Mouse (Mus musculus): Measurements from ENCODE around the gene Paxbp1.

The Paxbp1 gene

DNA sequence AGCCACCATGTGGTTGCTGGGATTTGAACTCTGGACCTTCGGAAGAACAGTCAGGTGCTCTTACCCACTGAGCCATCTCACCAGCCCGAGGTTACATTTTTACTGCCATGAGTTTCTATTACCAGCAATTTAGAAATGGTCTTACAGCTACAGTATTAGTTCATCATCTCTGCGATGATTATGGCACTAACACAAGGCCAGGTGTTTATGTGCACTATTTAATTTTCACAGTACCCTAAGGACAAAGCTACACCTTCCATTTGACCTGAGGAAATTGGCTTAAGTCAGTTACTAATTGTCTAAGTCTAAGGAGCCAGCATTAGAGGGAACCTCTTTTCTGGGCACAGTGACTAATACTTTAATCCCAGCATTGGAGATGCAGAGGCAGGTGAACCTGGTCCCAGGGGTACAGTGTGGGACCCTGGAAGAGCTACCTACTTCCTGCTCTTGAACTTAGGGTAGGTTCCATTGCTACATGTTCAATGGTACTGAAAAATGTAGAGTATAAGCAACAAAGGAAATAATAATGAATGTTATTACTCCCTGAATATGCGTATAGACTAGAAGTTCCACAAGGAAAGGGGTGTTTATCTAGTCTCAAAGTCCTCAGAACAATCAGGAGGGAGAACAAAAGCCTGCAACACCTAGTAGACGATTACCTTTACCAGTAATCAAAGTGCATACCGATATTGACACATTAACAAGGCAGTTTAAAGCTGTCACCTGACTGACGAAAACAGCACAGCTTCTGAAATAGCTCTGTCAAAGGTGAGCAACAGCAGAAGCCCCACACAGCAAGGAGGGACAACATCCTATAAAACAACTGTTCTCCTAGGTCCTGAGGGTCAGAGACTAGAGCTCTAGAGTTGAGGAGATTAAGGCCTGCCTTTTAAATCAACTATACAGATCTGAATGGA lies 47.8 kb downstream of the Paxbp1 start:
- no peak for DNase-seq (ENCODE audit: low read depth, low spot score)

DNA sequence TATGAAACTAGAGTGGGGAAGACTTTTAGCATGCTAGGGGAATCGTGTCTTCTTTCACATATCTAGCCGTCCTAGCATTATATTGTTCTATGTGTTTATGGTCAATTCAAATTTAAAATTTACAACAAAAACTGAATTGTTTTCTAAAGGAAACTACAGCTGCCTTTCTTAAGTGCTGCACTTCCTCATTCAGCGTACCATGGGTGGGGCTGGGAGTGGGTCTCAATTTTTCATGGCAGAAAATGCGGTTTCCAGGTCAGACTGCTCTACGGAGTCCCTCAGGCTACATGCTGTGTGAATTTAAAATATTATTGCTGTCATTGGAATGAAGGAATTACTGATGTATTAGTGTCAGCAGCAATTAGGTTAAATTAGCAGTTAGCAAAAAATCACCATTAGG lies 48.8 kb downstream of the Paxbp1 start:
- no peak for DNase-seq (ENCODE audit: low read depth, low spot score)

- no peak for DNase-seq (ENCODE audit: low read depth, low spot score)
Observed at GRCm38 (mm10) chr16:90995023-90995422, 49.3 kb downstream of the Paxbp1 start.

- DNase-seq (ENCODE audit: low read depth, low spot score) = no peak
Observed at GRCm38 (mm10) chr16:90989162-90989561, 55.2 kb downstream of the Paxbp1 start.

GRCm38 (mm10) chr16:90988665-90989064 lies 55.7 kb downstream of the Paxbp1 start:
- no peak for DNase-seq (ENCODE audit: low read depth, low spot score)

DNA sequence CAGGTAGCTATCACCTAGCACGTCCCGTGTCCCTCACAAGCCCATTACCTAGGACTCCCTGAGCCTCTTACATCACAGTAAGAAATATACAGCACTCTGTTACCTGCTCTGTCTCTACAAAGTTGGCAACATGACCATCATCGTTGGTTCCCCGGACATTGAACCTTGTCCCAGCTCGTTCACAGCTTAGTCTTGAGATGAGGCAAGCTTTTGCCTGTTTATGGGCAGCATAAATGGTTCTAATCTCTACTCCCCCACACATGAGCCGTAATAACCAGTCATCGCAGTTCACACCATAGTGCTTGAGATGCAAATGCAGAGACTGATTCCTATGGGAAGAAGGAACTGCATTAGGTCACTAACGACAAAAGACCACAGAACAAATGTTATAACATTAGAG lies 56.3 kb downstream of the Paxbp1 start:
- DNase-seq (ENCODE audit: low read depth, low spot score) = no peak

GRCm38 (mm10) chr16:90971004-90971403 lies 73.3 kb downstream of the Paxbp1 start:
- no peak for DNase-seq (ENCODE audit: low read depth, low spot score)

- no peak for DNase-seq (ENCODE audit: low read depth, low spot score)
Observed at GRCm38 (mm10) chr16:90966241-90966640, 78.1 kb downstream of the Paxbp1 start.

- no peak for DNase-seq (ENCODE audit: low read depth, low spot score)
Observed at GRCm38 (mm10) chr16:90964302-90964701, 80.0 kb downstream of the Paxbp1 start.

Data from skeletal muscle tissue, adult 2 months (tissue).